26 mouse cellular contexts compared by ENCODE assay signal in the genomic region with DNA sequence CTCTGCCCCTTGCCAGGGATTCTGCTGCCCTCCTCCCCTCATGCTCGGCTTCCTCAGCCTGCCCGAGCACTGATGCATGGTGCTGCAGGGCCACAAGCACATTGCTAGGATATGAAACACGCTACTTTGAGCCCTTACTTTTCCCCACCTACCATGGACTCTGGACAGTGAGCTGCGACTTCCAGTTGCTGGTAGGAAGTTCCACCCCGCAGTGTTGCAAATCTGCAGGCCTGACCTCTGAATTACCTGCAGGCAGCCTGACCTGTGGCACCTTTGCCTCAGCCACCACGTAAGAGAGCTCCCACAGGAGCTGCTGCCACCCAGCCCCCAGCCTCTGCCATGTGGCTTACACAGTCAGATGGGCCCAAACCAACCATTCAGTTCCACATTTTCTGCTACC.
DNase-seq lines count a peak whose midpoint lies in the region; ATAC-seq and TF ChIP-seq lines count a peak whose summit lies in the region.
"Had no signal": no experiment of that assay in that cellular context is flagged by ENCODE, and none has a peak within 500 bp of the region (broad histone marks: within the 10 kb centered on the region; RNA-seq: fewer than 3 reads in every experiment).

No protein-coding gene starts in this region.

- H3K36me3 ChIP-seq in liver, embryonic 11.5 days (ENCODE audit: control insufficient read depth, insufficient read depth, low read length), result no peaks in the 10 kb centered on the region
- H3K36me3 ChIP-seq in liver, postnatal 0 days (replicated peaks; ENCODE audit: insufficient read depth, low read length), result no peaks in the 10 kb centered on the region
- H3K36me3 ChIP-seq in hindbrain, embryonic 10.5 days, result no peaks in the 10 kb centered on the region
- H3K36me3 ChIP-seq: hindbrain, embryonic 13.5 days; liver, embryonic 13.5 days; neural tube, embryonic 12.5 days had no signal

- no peak overlapping the region for H3K27ac ChIP-seq in liver, embryonic 11.5 days (ENCODE audit: low read depth, low read length)
- no peak overlapping the region for H3K27ac ChIP-seq in liver, postnatal 0 days (ENCODE audit: low read depth)
- no peak overlapping the region for H3K27ac ChIP-seq in hindbrain, embryonic 10.5 days
- H3K27ac ChIP-seq: forebrain, embryonic 13.5 days; hindbrain, embryonic 13.5 days; kidney, postnatal 0 days; liver, embryonic 13.5 days; neural tube, embryonic 12.5 days; stomach, postnatal 0 days had no signal

- ATAC-seq in liver, embryonic 11.5 days (replicated peaks; ENCODE audit: low FRiP score), result no peak
- ATAC-seq in liver, postnatal 0 days, result peak; percentile 48
- ATAC-seq: forebrain, embryonic 13.5 days had no signal

- no peak for TF ChIP-seq CTCF in liver, postnatal 0 days (IDR thresholded peaks at IDR 0.05; ENCODE audit: low read depth)

- H3K4me3 ChIP-seq in liver, embryonic 11.5 days (ENCODE audit: low read depth, low read length), result no peak overlapping the region
- no peak overlapping the region for H3K4me3 ChIP-seq in liver, postnatal 0 days (ENCODE audit: low read depth, low read length)
- no peak overlapping the region for H3K4me3 ChIP-seq in hindbrain, embryonic 10.5 days
- H3K4me3 ChIP-seq: forebrain, embryonic 13.5 days; hindbrain, embryonic 13.5 days; liver, embryonic 13.5 days; myocyte; neural tube, embryonic 12.5 days had no signal

- no peak overlapping the region for H3K4me2 ChIP-seq in liver, embryonic 11.5 days
- H3K4me2 ChIP-seq in liver, postnatal 0 days (ENCODE audit: low read depth, low read length), result no peak overlapping the region
- H3K4me2 ChIP-seq: forebrain, embryonic 13.5 days; heart, embryonic 11.5 days; hindbrain, embryonic 13.5 days; liver, embryonic 13.5 days; lung, embryonic 14.5 days; midbrain, embryonic 11.5 days; neural tube, embryonic 12.5 days had no signal

- DNase-seq in liver, result peak; percentile 3
- no peak for DNase-seq in liver, embryonic 11.5 days (ENCODE audit: low spot score)
- peak; percentile 8 for DNase-seq in kidney, adult 9 months
- DNase-seq in kidney, postnatal 14 days, result peak; percentile 1
- no peak for DNase-seq in liver, postnatal 0 days
- no peak for DNase-seq in layer of hippocampus, postnatal 10 days (ENCODE audit: low spot score in 2 of 2)
- no peak for DNase-seq in hindbrain, embryonic 10.5 days (ENCODE audit: low spot score)
- DNase-seq: B cell, adult 2 months; cerebellum, adult 2 months; cerebellum, postnatal 14 days; gastrocnemius, postnatal 14 days; heart, postnatal 36 days; layer of hippocampus, postnatal 36 days; liver, embryonic 13.5 days; lung, embryonic 14.5 days; right cerebral cortex, adult 18-20 months; thymus, adult 18-20 months; thymus, postnatal 25 days had no signal

- 67% methylated on average over 6 of the region's 6 CpGs for WGBS in liver, embryonic 11.5 days
- 60% methylated on average over 6 of the region's 6 CpGs for WGBS in liver, postnatal 0 days (ENCODE audit: insufficient replicate concordance)
- WGBS in hindbrain, embryonic 10.5 days, result 78% methylated on average over 6 of the region's 6 CpGs

- no peak overlapping the region for H3K9ac ChIP-seq in liver, embryonic 11.5 days (ENCODE audit: low read depth, low read length)
- H3K9ac ChIP-seq in liver, postnatal 0 days (replicated peaks), result no peak overlapping the region
- H3K9ac ChIP-seq: forebrain, embryonic 13.5 days; hindbrain, embryonic 13.5 days; liver, embryonic 13.5 days; lung, embryonic 14.5 days; neural tube, embryonic 12.5 days had no signal

- no peak for TF ChIP-seq EP300 in liver, postnatal 0 days (IDR thresholded peaks at IDR 0.05; ENCODE audit: low read depth)

- H3K27me3 ChIP-seq in liver, embryonic 11.5 days (replicated peaks; ENCODE audit: control insufficient read depth, insufficient read depth, low read length), result no peaks in the 10 kb centered on the region
- H3K27me3 ChIP-seq in liver, postnatal 0 days (ENCODE audit: insufficient read depth, low read length), result no peaks in the 10 kb centered on the region
- no peaks in the 10 kb centered on the region for H3K27me3 ChIP-seq in hindbrain, embryonic 10.5 days (ENCODE audit: insufficient read depth, poor library complexity, severe bottlenecking)
- H3K27me3 ChIP-seq: forebrain, embryonic 13.5 days; hindbrain, embryonic 13.5 days; liver, embryonic 13.5 days; neural tube, embryonic 12.5 days had no signal

- no peaks in the 10 kb centered on the region for H3K9me3 ChIP-seq in liver, embryonic 11.5 days (ENCODE audit: control insufficient read depth, low read length)
- H3K9me3 ChIP-seq in liver, postnatal 0 days (ENCODE audit: low read length), result no peaks in the 10 kb centered on the region
- no peaks in the 10 kb centered on the region for H3K9me3 ChIP-seq in hindbrain, embryonic 10.5 days
- H3K9me3 ChIP-seq: forebrain, embryonic 13.5 days; hindbrain, embryonic 13.5 days; liver, embryonic 13.5 days; neural tube, embryonic 12.5 days had no signal

- H3K4me1 ChIP-seq in liver, embryonic 11.5 days (replicated peaks; ENCODE audit: control insufficient read depth, insufficient read depth, low read length), result no peaks in the 10 kb centered on the region
- no peaks in the 10 kb centered on the region for H3K4me1 ChIP-seq in liver, postnatal 0 days (ENCODE audit: insufficient read depth)
- no peaks in the 10 kb centered on the region for H3K4me1 ChIP-seq in hindbrain, embryonic 10.5 days (replicated peaks)
- H3K4me1 ChIP-seq: forebrain, embryonic 13.5 days; hindbrain, embryonic 13.5 days; liver, embryonic 13.5 days; neural tube, embryonic 12.5 days had no signal

Comparison
In these comparisons a context has a peak if more than half of its experiments do, and no peak if none do; other contexts are left out.
1. DNase-seq: peak in liver (single experiment), kidney, adult 9 months (single experiment) and kidney, postnatal 14 days (single experiment); none in liver, embryonic 11.5 days (single experiment), liver, postnatal 0 days (single experiment), layer of hippocampus, postnatal 10 days (0 of 2) and hindbrain, embryonic 10.5 days (single experiment).